Mouse (Mus musculus) layer of hippocampus, adult 9-11 months (tissue): ENCODE measurements around the gene Idh3a.

Source experiments
- DNase-seq: peaks from one replicate; pipeline ENCODE4 v3.0.0; 2022

The Idh3a gene

GRCm38 (mm10) chr9:54652778-54653177, 66.6 kb downstream of the Idh3a start:
- no peak for DNase-seq
